Mouse (Mus musculus) adrenal gland, adult 2 months (tissue): ENCODE results near the gene Keap1. TPM values are rescaled to one million over a fixed set of nuclear protein-coding genes. Genes with fewer than 3 reads are reported as not detected.
A peak's percentile ranks its signal among the peaks of the same experiment; 100 is the strongest.
"Not testable (repeated sequence)": the region's sequence is repeated elsewhere in the genome, so short reads cannot be mapped to it uniquely, and the experiment has no call there.

Experiments used
- DNase-seq: peaks from one replicate; pipeline ENCODE4 v3.0.0; 2021
- long read RNA-seq: library from polyadenylated mRNA; stranded (forward); transcript quantifications from one replicate; pipeline ENCODE4 v2.0.0, GENCODE M21; 2021
- polyA plus RNA-seq: library from polyadenylated mRNA; depleted of rRNA; stranded (reverse); fragments of >200 nt; gene quantifications from 2 replicates; pipeline ENCODE4 v1.2.3, GENCODE M21; 2012; rRNA removed
- total RNA-seq, 2 experiments: library from RNA; stranded (reverse); gene quantifications; 2 replicates each; pipeline ENCODE4 v1.2.3; 2021

The Keap1 gene
- total RNA-seq (10 to 100 TPM; 36.6 to 56.5 TPM), polyA plus RNA-seq (132 and 142 TPM in 2 replicates)
- long read RNA-seq, transcript Keap1-204 (6 exons, 2,163 nt): minor isoform, 13 of 110 reads
- long read RNA-seq, transcript Keap1-202 (5 exons, 3,614 nt): minor isoform, 11 of 110 reads
- long read RNA-seq, transcript Keap1-201 (6 exons, 3,172 nt): major isoform, 52 of 110 reads
- long read RNA-seq, transcript Keap1-205 (6 exons, 3,151 nt): minor isoform, 15 of 110 reads
- long read RNA-seq, partial matches to known transcripts: 12 of 110 reads
- long read RNA-seq, other reads (novel, unspliced or antisense): 7 of 110 reads

- DNase-seq: peak; percentile 93
Measured at GRCm38 (mm10) chr9:21238733-21239464, at the start of gene Keap1. TSS of gene Keap1 (minus strand) at chr9:21239361.

- DNase-seq: peak; percentile 74
Measured at GRCm38 (mm10) chr9:21288404-21289336, 49.5 kb upstream of the Keap1 start.

- DNase-seq: peak; percentile 99
Measured at GRCm38 (mm10) chr9:21287571-21288402, 48.6 kb upstream of the Keap1 start, which contains the start of gene Kri1. TSS of gene Kri1 (minus strand) at chr9:21287969.

GRCm38 (mm10) chr9:21286753-21287152, 47.6 kb upstream of the Keap1 start:
- no peak for DNase-seq

GRCm38 (mm10) chr9:21283994-21284393, 44.8 kb upstream of the Keap1 start:
- no peak for DNase-seq

- DNase-seq: no peak
Measured at GRCm38 (mm10) chr9:21283591-21283990, 44.4 kb upstream of the Keap1 start.

GRCm38 (mm10) chr9:21277776-21278175, 38.6 kb upstream of the Keap1 start:
- DNase-seq: no peak

GRCm38 (mm10) chr9:21276307-21276706, 37.1 kb upstream of the Keap1 start:
- no peak for DNase-seq

GRCm38 (mm10) chr9:21275727-21276126, 36.6 kb upstream of the Keap1 start:
- DNase-seq: no peak

- no peak for DNase-seq
Measured at GRCm38 (mm10) chr9:21275013-21275710, 36.0 kb upstream of the Keap1 start.

GRCm38 (mm10) chr9:21274336-21274735, 35.2 kb upstream of the Keap1 start:
- DNase-seq: no peak

- no peak for DNase-seq
Measured at GRCm38 (mm10) chr9:21273520-21274228, 34.5 kb upstream of the Keap1 start.

GRCm38 (mm10) chr9:21273094-21273493, 33.9 kb upstream of the Keap1 start:
- DNase-seq: no peak

- no peak for DNase-seq
Measured at GRCm38 (mm10) chr9:21272391-21272790, 33.2 kb upstream of the Keap1 start.

GRCm38 (mm10) chr9:21269590-21269989, 30.4 kb upstream of the Keap1 start:
- DNase-seq: not testable (repeated sequence)

GRCm38 (mm10) chr9:21268305-21268704, 29.1 kb upstream of the Keap1 start:
- no peak for DNase-seq

- no peak for DNase-seq
Measured at GRCm38 (mm10) chr9:21266889-21267288, 27.7 kb upstream of the Keap1 start.

- DNase-seq: no peak
Measured at GRCm38 (mm10) chr9:21265611-21266010, 26.4 kb upstream of the Keap1 start.

GRCm38 (mm10) chr9:21265000-21265561, 25.9 kb upstream of the Keap1 start, which contains the start of gene Atg4d:
TSS of gene Atg4d (plus strand) at chr9:21265293.
- DNase-seq: peak; percentile 99
